Mouse (Mus musculus) adrenal gland, postnatal 14 days (tissue): ENCODE data around the gene Rdh9. TPM values are rescaled to one million over a fixed set of nuclear protein-coding genes. Genes with fewer than 3 reads are reported as not detected.

Source experiments
- total RNA-seq: library from RNA; stranded (reverse); gene quantifications from 2 replicates; pipeline ENCODE4 v1.2.3, GENCODE M21; 2021

Rdh9 gene
- total RNA-seq, 1 experiment from 2014 or later, result 21.4 TPM

Other genes with a start within 250 kb of the Rdh9 start
- 7.4 and 8.0 TPM in 2 replicates for gene Nxph4, start 241.8 kb upstream of the Rdh9 start, total RNA-seq
- 138 and 201 TPM in 2 replicates for gene Lrp1, start 155.2 kb upstream of the Rdh9 start, total RNA-seq
- gene Stat6, start 133.4 kb upstream of the Rdh9 start, total RNA-seq, result 75.0 and 89.4 TPM in 2 replicates
- 9.2 and 9.4 TPM in 2 replicates for gene Nemp1, start 109.5 kb upstream of the Rdh9 start, total RNA-seq
- 23.7 and 24.6 TPM in 2 replicates for gene Nab2, start 107.8 kb upstream of the Rdh9 start, total RNA-seq
- gene Myo1a, start 71.2 kb upstream of the Rdh9 start, total RNA-seq, result 1.5 and 1.9 TPM in 2 replicates
- gene Tac2, start 51.9 kb upstream of the Rdh9 start, total RNA-seq, result not detected in 2 replicates
- 11.6 and 12.2 TPM in 2 replicates for gene Zbtb39, start 36.8 kb upstream of the Rdh9 start, total RNA-seq
- gene Gpr182, start 24.7 kb upstream of the Rdh9 start, total RNA-seq, result 12.0 and 14.2 TPM in 2 replicates
- gene Rdh1, start 16.7 kb upstream of the Rdh9 start, total RNA-seq, result 0.94 and 1.9 TPM in 2 replicates
- gene Rdh16f1, start 16.6 kb upstream of the Rdh9 start, total RNA-seq, result 1.4 and 2.6 TPM in 2 replicates
- 0.64 and 1.7 TPM in 2 replicates for gene Rdh16, start 24.8 kb downstream of the Rdh9 start, total RNA-seq
- gene Rdh19, start 73.5 kb downstream of the Rdh9 start, total RNA-seq, result not detected in 2 replicates
- gene Rdh16f2, start 90.1 kb downstream of the Rdh9 start, total RNA-seq, result 1.4 TPM in 1 of 2 replicates, not detected in the other
- gene Rdh7, start 112.4 kb downstream of the Rdh9 start, total RNA-seq, result 3.9 and 81.0 TPM in 2 replicates
- 0.56 and 1.7 TPM in 2 replicates for gene Sdr9c7, start 122.1 kb downstream of the Rdh9 start, total RNA-seq
- 0.56 and 7.7 TPM in 2 replicates for gene Hsd17b6, start 231.2 kb downstream of the Rdh9 start, total RNA-seq
- gene Prim1, start 238.8 kb downstream of the Rdh9 start, total RNA-seq, result 11.0 and 13.6 TPM in 2 replicates